Mouse (Mus musculus): ENCODE measurements around the gene Tmppe.

Gene Tmppe

DNA sequence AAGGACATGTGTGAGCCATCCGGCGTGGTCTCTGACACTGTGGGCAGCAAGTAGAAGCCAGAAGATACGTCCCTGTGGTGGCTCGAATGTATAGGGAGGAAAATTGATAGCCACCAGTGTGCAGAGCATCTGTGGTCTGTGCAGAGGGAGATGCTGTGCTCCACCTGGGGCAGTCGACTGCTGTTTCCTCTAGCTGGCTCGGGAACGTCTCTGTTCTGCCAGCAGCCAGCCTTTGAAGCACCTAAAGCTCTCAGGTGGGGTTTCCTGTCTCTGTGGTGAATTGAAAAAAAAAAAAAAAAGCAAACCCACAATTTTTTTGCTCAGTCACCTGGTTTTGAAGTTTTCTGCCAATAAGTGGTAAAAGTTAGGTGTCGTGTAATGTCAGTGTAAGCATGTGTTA lies 42.4 kb downstream of the Tmppe start:
- no peak for DNase-seq (ENCODE audit: low spot score)

- DNase-seq (ENCODE audit: low spot score) = no peak
Observed at GRCm38 (mm10) chr9:114446887-114447286, 46.0 kb downstream of the Tmppe start.

GRCm38 (mm10) chr9:114448700-114449099 lies 47.8 kb downstream of the Tmppe start:
- DNase-seq (ENCODE audit: low spot score) = no peak

DNA sequence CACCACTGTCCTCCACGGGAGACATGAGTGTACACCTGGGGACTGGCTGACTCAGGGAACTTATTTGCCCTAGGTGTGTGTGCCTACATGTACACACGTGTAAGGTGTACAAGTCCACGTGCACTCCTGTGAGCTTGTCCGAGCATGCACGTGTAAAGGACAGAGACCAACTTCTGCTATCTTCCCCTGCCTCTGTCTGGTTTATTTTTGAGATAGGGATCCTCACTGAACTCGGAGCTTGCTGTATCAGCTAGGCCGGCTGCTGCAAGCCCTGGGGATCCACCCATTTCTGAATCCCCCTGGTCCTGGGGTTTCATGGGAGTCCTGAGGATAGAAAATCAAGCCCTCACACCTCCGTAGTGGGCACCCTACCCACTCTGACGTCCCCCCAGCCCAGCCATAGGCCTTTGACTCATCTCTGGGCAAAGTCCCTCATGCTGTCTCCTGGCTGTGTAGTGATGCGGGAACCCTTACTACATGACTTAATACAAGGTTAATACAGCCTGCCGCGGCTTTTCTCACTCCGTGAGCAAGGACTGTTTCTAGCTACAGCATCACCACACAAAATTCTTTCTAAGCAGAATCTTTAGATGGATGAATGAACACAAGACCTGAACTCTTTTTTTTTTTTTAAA lies 48.3 kb downstream of the Tmppe start:
- no peak for DNase-seq (ENCODE audit: low spot score)

- DNase-seq (ENCODE audit: low spot score) = no peak
Observed at GRCm38 (mm10) chr9:114451615-114452014, 50.7 kb downstream of the Tmppe start.

- no peak for DNase-seq (ENCODE audit: low spot score)
Observed at GRCm38 (mm10) chr9:114452418-114452817, 51.5 kb downstream of the Tmppe start.

- no peak for DNase-seq (ENCODE audit: low spot score)
Observed at GRCm38 (mm10) chr9:114455420-114455819, 54.5 kb downstream of the Tmppe start.
